Mouse (Mus musculus): ENCODE measurements around the gene Pnp2.

- TF ChIP-seq CTCF (conservative IDR thresholded peaks at IDR 0.05; ENCODE audit: insufficient read depth, insufficient read length, low read depth, low read length), result no peak
- TF ChIP-seq POLR2A (IDR thresholded peaks at IDR 0.05; ENCODE audit: low read depth, low read length), result no peak
These were observed 16.9 kb upstream of the Pnp2 start for GRCm38 (mm10) chr14:50938940-50939339.

Measured in kidney, adult 2 months (tissue).